Mouse (Mus musculus): Measurements from ENCODE around the gene Zfp61. TPM values are rescaled to one million over a fixed set of nuclear protein-coding genes. Genes with fewer than 3 reads are reported as not detected.

The Zfp61 gene
- polyA plus RNA-seq (2016; fragmentation: Nextera tagmentation; extraction: Ambion mirVana), result 46.4 and 47.7 TPM in 2 replicates

GRCm38 (mm10) chr7:24300771-24301282, at the start of gene Zfp61:
Gene Zfp61 (minus strand): TSS chr7:24301232.
- WGBS, result under 1% methylated on average over 13 of the region's 13 CpGs
- Histone ChIP-seq H3K27me3 (replicated peaks; ENCODE audit: low read depth, poor library complexity, severe bottlenecking) (no peaks in the 10 kb centered on the region), H3K36me3 (replicated peaks) (peaks cover 60% of the 10 kb centered on the region), H3K4me1 (peaks cover 21% of the 10 kb centered on the region), H3K9me3 (no peaks in the 10 kb centered on the region), H3K4me3 (peak within 1 kb of the TSS; percentile 75), H3K27ac (replicated peaks) (peak within 1 kb of the TSS; percentile 96)
- DNase-seq (ENCODE audit: low spot score), result peak; percentile 90

- 45% methylated on average over 6 of the region's 6 CpGs for WGBS
These were observed 47.9 kb upstream of the Zfp61 start, which contains the start of gene Lypd5 for GRCm38 (mm10) chr7:24348896-24349295. Gene Lypd5 (plus strand): TSS chr7:24349196.

DNA sequence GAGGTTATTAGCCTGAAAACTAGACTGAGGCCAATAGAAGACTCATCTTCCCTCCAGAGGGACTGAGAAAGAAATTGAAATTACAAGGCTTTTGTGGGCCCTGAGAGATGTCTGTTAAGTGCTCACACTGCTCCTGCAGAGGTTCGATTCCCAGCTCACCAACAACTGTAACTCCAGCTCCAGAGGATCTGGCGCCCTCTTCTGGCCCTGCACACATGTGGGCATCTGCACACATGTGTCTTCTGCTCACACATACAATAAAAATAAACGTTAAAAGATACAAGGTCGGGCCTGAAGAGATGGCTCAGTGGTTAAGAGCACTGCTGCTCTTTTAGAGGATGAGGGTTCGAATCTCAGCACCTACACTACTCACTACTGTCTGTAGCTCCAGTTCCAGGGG, 45.4 kb upstream of the Zfp61 start:
- Histone ChIP-seq H3K4me1 (no peaks in the 10 kb centered on the region), H3K27ac (replicated peaks) (no peak overlapping the region), H3K4me3 (no peak overlapping the region), H3K9me3 (no peaks in the 10 kb centered on the region), H3K27me3 (replicated peaks; ENCODE audit: low read depth, poor library complexity, severe bottlenecking) (no peaks in the 10 kb centered on the region), H3K36me3 (replicated peaks) (no peaks in the 10 kb centered on the region)
- WGBS, result 64% methylated on average over 5 of the region's 5 CpGs
- DNase-seq (ENCODE audit: low spot score), result no peak

More at GRCm38 (mm10) chr7:24348896-24349295, 47.9 kb upstream of the Zfp61 start, which contains the start of gene Lypd5:
- Histone ChIP-seq H3K27me3 (replicated peaks; ENCODE audit: low read depth, poor library complexity, severe bottlenecking) (0 out of 2 replicates have a peak, but pooled peaks cover 7% of the 10 kb centered on the region), H3K36me3 (replicated peaks) (no peaks in the 10 kb centered on the region), H3K4me3 (no peak within 1 kb of the TSS), H3K27ac (replicated peaks) (no peak within 1 kb of the TSS), H3K9me3 (no peaks in the 10 kb centered on the region; the same call in 1 of the 2 replicates), H3K4me1 (no peaks in the 10 kb centered on the region)
- no peak for DNase-seq (ENCODE audit: low spot score)

GRCm38 (mm10) chr7:24343701-24344272, 42.8 kb upstream of the Zfp61 start:
- no peak overlapping the region for H3K27ac ChIP-seq (replicated peaks)
- H3K27me3 ChIP-seq (replicated peaks; ENCODE audit: low read depth, poor library complexity, severe bottlenecking), result no peaks in the 10 kb centered on the region
- H3K4me1 ChIP-seq, result no peaks in the 10 kb centered on the region
- DNase-seq (ENCODE audit: low spot score), result no peak
- 73% methylated on average over 7 of the region's 7 CpGs for WGBS
- no peak overlapping the region for H3K4me3 ChIP-seq
- no peaks in the 10 kb centered on the region for H3K36me3 ChIP-seq (replicated peaks)
- H3K9me3 ChIP-seq, result peaks cover 2% of the 10 kb centered on the region; the same call in 1 of the 2 replicates

- WGBS, result 48% methylated on average over 2 of the region's 2 CpGs
- peaks cover 17% of the 10 kb centered on the region for H3K27me3 ChIP-seq (replicated peaks; ENCODE audit: low read depth, poor library complexity, severe bottlenecking)
These were observed 37.2 kb upstream of the Zfp61 start for GRCm38 (mm10) chr7:24338241-24338640.

GRCm38 (mm10) chr7:24335699-24336309, 34.8 kb upstream of the Zfp61 start:
- peak; percentile 64 for DNase-seq (ENCODE audit: low spot score)
- H3K27me3 ChIP-seq (replicated peaks; ENCODE audit: low read depth, poor library complexity, severe bottlenecking), result peaks cover 24% of the 10 kb centered on the region
- 10% methylated on average over 5 of the region's 5 CpGs for WGBS
- no peak overlapping the region for H3K4me3 ChIP-seq
- H3K27ac ChIP-seq (replicated peaks), result no peak overlapping the region
- H3K4me1 ChIP-seq, result no peaks in the 10 kb centered on the region
- peaks cover 11% of the 10 kb centered on the region; the same call in 1 of the 2 replicates for H3K9me3 ChIP-seq
- H3K36me3 ChIP-seq (replicated peaks), result no peaks in the 10 kb centered on the region

More at GRCm38 (mm10) chr7:24338241-24338640, 37.2 kb upstream of the Zfp61 start:
- no peaks in the 10 kb centered on the region for H3K36me3 ChIP-seq (replicated peaks)
- H3K9me3 ChIP-seq, result peaks cover 6% of the 10 kb centered on the region; the same call in 1 of the 2 replicates
- no peak overlapping the region for H3K4me3 ChIP-seq
- no peak overlapping the region for H3K27ac ChIP-seq (replicated peaks)
- no peaks in the 10 kb centered on the region for H3K4me1 ChIP-seq
- no peak for DNase-seq (ENCODE audit: low spot score)

DNA sequence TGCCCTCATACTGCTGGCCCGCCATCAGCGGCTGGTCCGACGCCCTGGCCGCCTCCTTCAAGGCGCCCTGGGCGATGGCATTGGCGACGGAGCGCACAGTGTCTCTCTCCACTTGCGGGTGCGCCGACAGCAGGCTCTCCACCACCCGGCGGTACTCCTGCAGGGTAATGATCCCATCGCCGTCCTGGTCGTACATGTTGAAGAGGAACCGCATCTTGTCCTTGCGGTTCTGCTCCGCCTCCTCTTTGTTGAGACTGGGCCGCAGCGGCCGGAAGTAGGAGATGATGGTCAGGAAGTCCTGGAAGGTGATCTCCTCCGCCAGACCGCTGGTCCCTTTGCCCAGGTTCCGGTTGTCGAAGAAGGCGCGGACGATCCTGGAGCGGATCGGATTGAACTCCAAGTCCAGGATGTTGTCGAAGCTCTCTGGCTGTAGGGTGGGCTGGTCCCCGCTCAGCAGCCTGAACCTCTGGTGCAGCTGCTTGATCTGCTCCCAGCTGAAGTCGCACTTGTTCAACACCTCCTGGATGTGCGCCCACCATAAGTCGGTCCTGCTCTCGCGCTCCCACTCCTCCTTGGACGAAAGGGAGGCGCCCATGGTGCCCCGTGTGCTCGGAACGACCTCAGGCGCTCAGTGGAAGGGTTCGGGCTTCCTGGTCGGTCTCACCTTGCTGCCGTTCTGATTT, 32.4 kb upstream of the Zfp61 start, which contains the start of gene Tescl:
Tescl (minus strand) TSS at position 633 of the 683 bp plus-strand sequence.
- H3K9me3 ChIP-seq, result peaks cover 8% of the 10 kb centered on the region; the same call in 1 of the 2 replicates
- no peaks in the 10 kb centered on the region for H3K4me1 ChIP-seq
- no peaks in the 10 kb centered on the region for H3K36me3 ChIP-seq (replicated peaks)
- no peak within 1 kb of the TSS for H3K27ac ChIP-seq (replicated peaks)
- DNase-seq (ENCODE audit: low spot score), result no peak
- H3K4me3 ChIP-seq, result 0 out of 2 replicates have a peak within 1 kb of the TSS, but pooled peaks have one; percentile 21
- 48% methylated on average over 49 of the region's 49 CpGs for WGBS
- peaks cover 24% of the 10 kb centered on the region for H3K27me3 ChIP-seq (replicated peaks; ENCODE audit: low read depth, poor library complexity, severe bottlenecking)

DNA sequence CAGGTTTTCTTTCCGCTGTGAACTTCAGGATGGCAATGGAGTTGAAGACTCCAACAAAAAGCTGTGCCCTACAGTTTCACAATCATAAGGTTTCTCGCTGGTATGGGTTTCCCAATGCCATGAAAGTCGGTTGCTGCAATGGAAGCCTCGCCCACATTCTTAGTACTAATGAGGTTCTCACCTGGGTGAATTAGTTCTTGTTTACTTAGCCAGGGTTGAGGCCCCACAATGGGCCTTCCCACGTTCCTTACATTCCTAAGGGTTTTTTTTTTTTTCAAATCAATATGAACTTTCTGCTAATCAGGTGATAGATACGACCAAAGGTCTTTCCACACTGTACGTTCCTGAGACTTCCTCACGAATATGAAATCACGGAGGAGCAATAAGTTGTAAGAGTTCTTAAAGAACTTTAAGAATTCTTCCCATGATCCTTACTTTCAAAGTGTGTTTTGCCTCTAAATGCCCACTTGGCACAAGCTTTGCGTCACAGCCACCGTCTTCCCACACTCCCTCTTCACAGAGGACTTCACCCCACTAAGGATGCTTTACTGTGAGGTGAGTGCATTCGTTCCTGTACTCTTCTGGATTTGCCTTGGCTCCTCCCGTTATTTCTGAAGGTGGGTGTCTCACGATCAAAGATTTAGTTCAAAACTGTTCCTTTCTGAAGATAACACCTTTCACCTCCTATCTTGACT, 26.4 kb upstream of the Zfp61 start:
- no peak overlapping the region for H3K27ac ChIP-seq (replicated peaks)
- H3K4me1 ChIP-seq, result peaks cover 4% of the 10 kb centered on the region; the same call in 1 of the 2 replicates
- no peak overlapping the region for H3K4me3 ChIP-seq
- H3K27me3 ChIP-seq (replicated peaks; ENCODE audit: low read depth, poor library complexity, severe bottlenecking), result no peaks in the 10 kb centered on the region
- DNase-seq (ENCODE audit: low spot score), result no peak
- no peaks in the 10 kb centered on the region for H3K36me3 ChIP-seq (replicated peaks)
- WGBS, result 86% methylated on average over 14 of the region's 14 CpGs
- peaks cover 16% of the 10 kb centered on the region for H3K9me3 ChIP-seq

GRCm38 (mm10) chr7:24326273-24327135, 25.5 kb upstream of the Zfp61 start:
- H3K27me3 ChIP-seq (replicated peaks; ENCODE audit: low read depth, poor library complexity, severe bottlenecking), result no peaks in the 10 kb centered on the region
- 47% methylated on average over 20 of the region's 20 CpGs for WGBS
- H3K9me3 ChIP-seq, result peaks cover 16% of the 10 kb centered on the region
- H3K27ac ChIP-seq (replicated peaks), result no peak overlapping the region
- H3K36me3 ChIP-seq (replicated peaks), result no peaks in the 10 kb centered on the region
- H3K4me1 ChIP-seq, result peaks cover 4% of the 10 kb centered on the region; the same call in 1 of the 2 replicates
- H3K4me3 ChIP-seq, result peak overlapping the region; percentile 52
- no peak for DNase-seq (ENCODE audit: low spot score)

DNA sequence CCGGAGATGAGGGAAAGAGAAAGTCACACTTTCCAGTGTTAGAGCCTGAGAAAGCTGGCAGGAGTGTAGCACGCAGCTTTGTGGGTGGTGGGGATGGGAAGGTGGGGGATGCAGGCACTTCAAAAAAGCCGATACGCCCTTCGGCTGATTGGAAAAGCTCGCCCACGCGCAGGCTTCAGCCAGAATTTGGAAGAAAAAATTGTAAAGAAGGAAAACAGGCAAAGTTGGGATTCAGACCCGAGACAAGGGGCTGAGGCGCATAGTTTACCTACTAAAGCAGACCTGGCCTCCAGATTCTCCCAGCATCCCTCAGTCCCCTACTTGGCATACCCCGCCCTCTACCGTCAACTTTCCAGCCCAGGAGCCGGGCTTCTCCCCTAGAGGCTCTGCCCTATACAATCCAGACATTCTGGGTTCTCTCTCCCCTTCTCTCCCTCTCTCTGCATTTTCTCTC, 24.7 kb upstream of the Zfp61 start:
- Histone ChIP-seq H3K9me3 (peaks cover 16% of the 10 kb centered on the region), H3K36me3 (replicated peaks) (no peaks in the 10 kb centered on the region), H3K4me3 (peak overlapping the region; percentile 52), H3K27me3 (replicated peaks; ENCODE audit: low read depth, poor library complexity, severe bottlenecking) (no peaks in the 10 kb centered on the region), H3K4me1 (peaks cover 4% of the 10 kb centered on the region; the same call in 1 of the 2 replicates), H3K27ac (replicated peaks) (peak overlapping the region; percentile 27)
- WGBS, result 4% methylated on average over 13 of the region's 13 CpGs
- DNase-seq (ENCODE audit: low spot score), result peak; percentile 69

GRCm38 (mm10) chr7:24325197-24325596, 24.2 kb upstream of the Zfp61 start:
- WGBS, result 93% methylated on average over 6 of the region's 6 CpGs
- no peaks in the 10 kb centered on the region for H3K27me3 ChIP-seq (replicated peaks; ENCODE audit: low read depth, poor library complexity, severe bottlenecking)
- DNase-seq (ENCODE audit: low spot score), result no peak

More at GRCm38 (mm10) chr7:24325197-24325596, 24.2 kb upstream of the Zfp61 start:
- Histone ChIP-seq H3K27ac (replicated peaks) (no peak overlapping the region), H3K4me1 (peaks cover 4% of the 10 kb centered on the region; the same call in 1 of the 2 replicates), H3K9me3 (peaks cover 16% of the 10 kb centered on the region), H3K36me3 (replicated peaks) (no peaks in the 10 kb centered on the region), H3K4me3 (no peak overlapping the region; the same call in 1 of the 2 replicates)
